Mouse (Mus musculus) small intestine, adult 2 months (tissue): ENCODE measurements around the gene Nktr.

ENCODE experiments used
- CTCF ChIP-seq: fragments of 200-500 bp; IDR thresholded peaks from 2 replicates; pipeline ENCODE4 v1.5.1; 2012; ENCODE audit warnings: low read depth, mild to moderate bottlenecking, control low read depth, inconsistent platforms, low read length, moderate library complexity, mixed read lengths; ENCODE audit not compliant: insufficient replicate concordance, insufficient read length; ENCODE audit errors: extremely low read depth
- POLR2A ChIP-seq: fragments of 200-500 bp; IDR thresholded peaks from 2 replicates; pipeline ENCODE4 v1.6.1; 2012; ENCODE audit warnings: low read depth, mild to moderate bottlenecking, control low read depth, inconsistent platforms, low read length, moderate library complexity

GRCm38 (mm10) chr9:121694736-121695135 is 24.2 kb upstream of the Nktr start:
- no peak for TF ChIP-seq POLR2A
- no peak for TF ChIP-seq CTCF
